Mouse (Mus musculus) heart, adult 2 months (tissue): ENCODE measurements around the gene Tmem131l.

Experiments used
- CTCF ChIP-seq: fragments of 200-600 bp; IDR thresholded peaks from 2 replicates; pipeline ENCODE4 v1.8.1; 2022; ENCODE audit warnings: antibody characterized with exemption, mild to moderate bottlenecking, moderate library complexity
- EP300 ChIP-seq: fragments of 200-500 bp; IDR thresholded peaks from 2 replicates; pipeline ENCODE4 v1.6.1; 2011; ENCODE audit warnings: low read depth, low read length, control low read depth; ENCODE audit not compliant: insufficient read depth
- POLR2A ChIP-seq: fragments of 200-500 bp; IDR thresholded peaks from 2 replicates; pipeline ENCODE4 v1.6.1; 2011; ENCODE audit warnings: mild to moderate bottlenecking, low read depth, low read length, control low read depth; ENCODE audit not compliant: insufficient read depth

DNA sequence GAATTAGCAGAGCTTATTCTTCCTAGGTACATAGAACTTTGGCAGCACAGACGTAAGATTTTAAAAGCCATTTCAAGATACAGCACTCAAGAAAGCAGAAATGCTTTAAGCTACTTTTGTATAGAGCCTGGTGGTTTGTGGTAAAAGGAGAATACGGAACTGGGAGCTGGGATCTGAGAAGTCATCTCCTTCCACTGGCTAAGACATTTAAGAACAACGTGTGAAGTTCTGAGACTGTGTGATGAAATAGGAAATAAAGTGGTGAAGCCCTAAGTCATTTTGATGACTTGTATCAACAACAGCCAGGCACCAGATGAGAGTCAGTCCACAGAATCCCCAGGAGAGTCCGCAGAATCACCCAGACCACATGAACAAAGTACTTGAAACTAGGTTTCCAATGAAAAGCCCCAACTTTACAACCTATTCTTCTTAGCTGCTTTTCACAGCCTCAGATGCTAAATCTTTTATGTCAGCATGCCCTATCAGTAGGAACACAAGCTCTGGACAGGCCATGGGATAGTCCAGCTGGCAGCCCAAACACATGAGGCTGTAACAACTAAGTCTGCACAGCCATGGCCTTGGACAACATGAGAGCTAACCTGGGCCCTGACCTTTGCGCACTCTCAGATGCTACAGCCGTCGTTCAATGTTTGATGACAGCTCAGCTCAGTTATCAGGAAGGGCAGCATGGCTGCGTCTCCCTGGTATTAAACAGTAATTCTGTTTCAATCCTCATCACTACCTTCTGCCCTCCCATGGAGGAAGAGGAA lies 92.3 kb downstream of the Tmem131l start:
- TF ChIP-seq CTCF: no peak
- TF ChIP-seq POLR2A: no peak
- no peak for TF ChIP-seq EP300
